Mouse (Mus musculus) midbrain, embryonic 15.5 days (tissue): ENCODE data around the gene Acvr1. TPM values are rescaled to one million over a fixed set of nuclear protein-coding genes. Genes with fewer than 3 reads are reported as not detected.

Source experiments
- ATAC-seq: fragments of 200-750 bp; cut with Nextera tagmentation; replicated peaks from 2 replicates; pipeline ENCODE4 v1.8.0; 2017; ENCODE audit warnings: moderate TSS enrichment
- H3K27ac ChIP-seq: fragments of 300-500 bp; sonication (generic); 2 replicates; pipeline ENCODE4 v1.5.1; 2015; ENCODE audit warnings: mild to moderate bottlenecking, inconsistent platforms
- H3K27me3 ChIP-seq: fragments of 300-500 bp; sonication (generic); replicated peaks from 2 replicates; pipeline ENCODE4 v1.6.1; 2015; ENCODE audit warnings: inconsistent platforms
- H3K36me3 ChIP-seq: fragments of 300-500 bp; sonication (generic); replicated peaks from 2 replicates; pipeline ENCODE4 v1.6.1; 2015; ENCODE audit warnings: inconsistent platforms
- H3K4me1 ChIP-seq: fragments of 300-500 bp; sonication (generic); 2 replicates; pipeline ENCODE4 v1.6.1; 2015; ENCODE audit warnings: inconsistent platforms
- H3K4me2 ChIP-seq: fragments of 300-500 bp; sonication (generic); 2 replicates; pipeline ENCODE4 v1.6.1; 2015; ENCODE audit warnings: inconsistent platforms, mild to moderate bottlenecking, moderate library complexity
- H3K4me3 ChIP-seq: fragments of 300-500 bp; sonication (generic); 2 replicates; pipeline ENCODE4 v1.5.1; 2015; ENCODE audit warnings: mild to moderate bottlenecking, inconsistent platforms
- H3K9ac ChIP-seq: fragments of 300-500 bp; sonication (generic); 2 replicates; pipeline ENCODE4 v1.6.1; 2015; ENCODE audit warnings: mild to moderate bottlenecking, inconsistent platforms
- H3K9me3 ChIP-seq: fragments of 300-500 bp; sonication (generic); 2 replicates; pipeline ENCODE4 v1.6.1; 2016; ENCODE audit warnings: inconsistent platforms
- WGBS: fragments of 180-500 bp; shearing (Covaris S2); methylation state at CpG from one replicate; pipeline ENCODE4 v1.1.7; 2015; ENCODE audit warnings: mixed read lengths; 5-methylcytosine and 5-hydroxymethylcytosine counted together
- polyA plus RNA-seq: library from polyadenylated mRNA; unstranded; fragments of >200 nt; fragmentation: Nextera tagmentation; extraction: Ambion mirVana; gene quantifications from 2 replicates; pipeline ENCODE4 v1.2.1, GENCODE M21; 2015

Acvr1 gene
- polyA plus RNA-seq, 1 experiment from 2014 or later, result 4.2 TPM

DNA sequence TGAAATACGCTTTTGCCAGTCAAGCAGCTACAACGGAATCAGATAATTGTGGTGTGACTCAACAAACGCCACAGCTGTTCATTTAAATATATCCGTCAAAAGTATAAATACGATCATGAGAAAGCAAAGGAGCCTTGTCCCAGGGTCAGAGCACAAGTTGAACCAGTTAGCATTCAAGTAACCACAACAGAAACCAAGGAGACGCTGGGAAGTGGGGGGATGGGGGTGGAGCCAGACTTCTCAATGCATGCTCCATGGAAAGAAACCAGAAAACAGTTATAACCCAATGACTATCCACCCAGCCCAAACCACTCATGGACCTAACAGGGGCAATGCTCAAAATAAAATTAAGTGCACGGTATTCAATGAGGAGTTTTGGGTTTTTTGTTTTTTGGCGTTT lies 56.8 kb downstream of the Acvr1 start:
- H3K27me3 ChIP-seq, result no peaks in the 10 kb centered on the region
- H3K4me2 ChIP-seq, result no peak overlapping the region
- no peaks in the 10 kb centered on the region for H3K4me1 ChIP-seq
- no peaks in the 10 kb centered on the region for H3K36me3 ChIP-seq
- no peak for ATAC-seq
- no peak overlapping the region for H3K27ac ChIP-seq
- H3K4me3 ChIP-seq, result no peak overlapping the region
- no peaks in the 10 kb centered on the region for H3K9me3 ChIP-seq
- WGBS, result 81% methylated on average over 8 of the region's 8 CpGs
- H3K9ac ChIP-seq, result no peak overlapping the region

DNA sequence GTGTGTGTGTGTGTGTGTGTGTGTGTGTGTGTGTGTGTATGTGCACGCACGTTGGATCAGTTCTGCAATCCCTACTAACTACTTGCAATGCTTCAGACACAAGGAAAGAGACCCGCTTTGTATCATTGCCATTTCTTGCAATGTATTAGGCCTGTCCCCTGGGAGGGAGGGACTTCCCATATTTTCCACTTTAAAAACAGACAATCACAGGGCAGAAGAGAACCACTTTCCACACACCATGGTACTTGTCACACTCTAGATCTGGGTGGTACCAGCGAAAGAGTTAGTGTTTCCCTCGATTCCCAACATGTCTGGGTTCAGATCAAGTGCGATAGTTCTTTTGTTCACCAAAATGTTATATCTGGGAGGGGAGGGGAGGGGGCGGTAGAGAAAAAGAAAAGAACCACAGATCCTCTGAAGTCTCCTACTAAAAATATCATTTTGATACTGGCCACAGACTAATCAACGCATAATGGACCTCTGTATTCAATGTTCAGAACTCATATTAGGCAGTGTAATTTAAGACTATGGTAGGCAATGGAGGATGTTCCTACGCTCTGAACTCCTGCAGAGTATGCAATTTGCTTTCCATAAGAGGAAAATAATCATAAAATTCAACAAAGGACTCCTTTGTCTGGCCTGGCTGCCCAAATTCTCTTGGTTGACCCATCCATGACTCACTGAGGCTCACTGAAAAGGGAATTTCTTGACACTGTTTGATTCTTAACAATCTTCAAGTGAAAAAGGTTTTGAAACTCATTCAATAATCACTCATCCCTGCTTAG lies 61.5 kb downstream of the Acvr1 start:
- ATAC-seq, result peak; percentile 45; the same call in 1 of the 2 replicates
- H3K4me3 ChIP-seq, result no peak overlapping the region
- no peaks in the 10 kb centered on the region for H3K9me3 ChIP-seq
- no peaks in the 10 kb centered on the region for H3K4me1 ChIP-seq
- H3K9ac ChIP-seq, result no peak overlapping the region
- 86% methylated on average over 9 of the region's 9 CpGs for WGBS
- no peak overlapping the region for H3K4me2 ChIP-seq
- H3K36me3 ChIP-seq, result no peaks in the 10 kb centered on the region
- H3K27me3 ChIP-seq, result no peaks in the 10 kb centered on the region
- no peak overlapping the region for H3K27ac ChIP-seq

DNA sequence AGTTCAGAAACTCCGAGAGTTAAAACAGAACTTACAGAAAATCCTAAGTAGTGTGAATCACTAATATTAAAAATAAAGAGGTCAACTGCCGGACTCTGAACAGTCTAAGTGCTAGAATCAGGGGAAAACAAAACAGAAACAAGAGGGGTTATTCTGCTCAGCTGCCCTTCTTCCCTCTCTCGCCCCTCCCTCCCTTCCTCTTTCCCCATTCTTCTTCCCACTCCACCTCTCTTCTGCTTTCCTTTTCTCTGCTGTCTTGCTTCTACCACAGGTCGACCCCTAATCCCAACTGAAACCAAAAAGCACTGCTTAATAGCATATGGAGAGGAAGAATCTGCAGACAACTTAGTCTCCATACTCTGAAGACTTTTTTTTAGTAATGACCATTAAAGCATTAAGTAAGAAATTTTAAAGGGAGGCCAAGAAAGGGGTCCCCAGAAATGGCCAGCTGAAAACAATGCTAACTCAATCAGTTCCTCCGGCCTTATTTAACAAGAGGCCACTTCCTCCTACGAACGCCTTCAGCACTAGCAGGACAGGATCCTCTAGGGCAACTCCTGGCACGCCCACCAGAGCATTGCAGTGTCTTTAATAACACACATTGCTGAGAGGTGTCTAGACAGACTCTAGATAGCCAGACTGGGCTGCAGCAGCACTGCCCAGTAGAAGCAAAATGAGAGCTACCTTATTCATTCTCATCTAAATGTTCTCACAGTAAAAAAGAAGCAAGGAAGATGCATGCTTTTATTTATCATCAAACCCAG lies 70.1 kb downstream of the Acvr1 start:
- Histone ChIP-seq H3K4me3 (no peak overlapping the region), H3K9ac (no peak overlapping the region), H3K27ac (no peak overlapping the region), H3K4me1 (no peaks in the 10 kb centered on the region), H3K27me3 (no peaks in the 10 kb centered on the region), H3K9me3 (no peaks in the 10 kb centered on the region), H3K4me2 (no peak overlapping the region), H3K36me3 (no peaks in the 10 kb centered on the region)
- 84% methylated on average over 8 of the region's 8 CpGs for WGBS
- no peak for ATAC-seq

DNA sequence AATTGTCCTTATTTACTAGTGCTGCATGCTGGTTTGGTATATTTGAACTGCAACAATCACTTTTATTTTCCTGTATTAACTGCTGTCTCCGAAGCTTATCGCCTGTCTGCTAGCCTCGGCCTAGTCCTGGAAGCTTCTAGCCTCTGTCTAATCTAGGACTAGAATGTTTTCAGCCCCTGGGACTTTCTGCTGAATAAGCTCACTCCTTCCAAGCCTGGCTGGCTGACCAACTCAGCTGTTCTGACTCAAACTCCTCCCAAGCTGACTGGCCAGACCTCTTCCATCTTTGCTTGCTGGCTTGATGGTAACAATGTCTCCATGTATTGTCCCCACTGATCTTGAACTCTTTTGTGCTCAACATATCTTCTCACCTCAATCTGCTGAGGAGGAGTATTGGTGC lies 71.7 kb downstream of the Acvr1 start:
- Histone ChIP-seq H3K4me1 (no peaks in the 10 kb centered on the region), H3K9me3 (no peaks in the 10 kb centered on the region), H3K9ac (no peak overlapping the region), H3K4me2 (no peak overlapping the region), H3K27me3 (no peaks in the 10 kb centered on the region), H3K27ac (no peak overlapping the region), H3K36me3 (no peaks in the 10 kb centered on the region), H3K4me3 (no peak overlapping the region)
- 91% methylated on average over 3 of the region's 3 CpGs for WGBS
- no peak for ATAC-seq

DNA sequence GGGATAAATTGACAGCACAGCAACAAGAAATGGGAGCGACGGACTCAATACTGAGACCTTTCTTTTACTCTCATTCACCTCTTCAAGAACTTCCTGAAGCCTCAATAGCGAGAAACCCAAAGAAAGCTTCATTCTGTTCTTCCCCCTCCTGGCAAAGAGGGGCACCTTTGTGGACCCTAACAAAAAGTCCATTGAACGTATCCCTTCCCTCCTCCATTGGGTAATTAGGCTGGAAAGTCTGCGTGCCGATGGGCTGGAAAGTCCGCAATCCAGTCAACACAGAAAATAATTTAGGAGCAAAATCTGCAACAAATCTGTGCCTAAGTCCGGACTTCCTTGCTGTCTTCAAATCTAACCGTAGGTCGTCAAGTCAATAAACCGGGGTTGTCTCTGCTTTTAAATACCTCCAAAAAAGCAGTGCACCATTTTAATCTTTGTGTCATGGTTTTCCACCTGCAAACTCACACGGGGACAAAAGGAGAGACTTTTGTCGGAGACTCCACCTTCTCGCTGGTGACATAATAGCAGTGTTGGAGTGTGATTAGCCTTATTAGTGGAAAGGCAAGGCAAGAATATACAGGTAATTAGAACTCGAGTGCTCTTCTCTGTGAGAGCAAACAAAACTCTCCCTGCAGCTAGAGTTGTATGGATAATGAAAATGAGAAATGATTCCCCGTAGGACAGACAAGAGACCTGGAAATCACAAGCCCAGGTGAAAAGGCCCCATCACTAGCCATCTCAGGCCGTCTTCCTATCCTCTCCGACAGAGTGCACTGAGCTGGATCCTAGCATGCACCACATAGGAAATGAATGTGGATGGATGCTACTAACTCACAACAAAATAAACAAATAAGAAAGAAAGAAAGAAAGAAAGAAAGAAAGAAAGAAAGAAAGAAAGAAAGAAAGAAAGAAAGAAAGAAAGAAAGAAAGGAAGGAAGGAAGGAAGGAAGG lies 73.0 kb downstream of the Acvr1 start:
- WGBS, result 64% methylated on average over 18 of the region's 18 CpGs
- no peak overlapping the region for H3K27ac ChIP-seq
- no peak overlapping the region for H3K4me2 ChIP-seq
- H3K36me3 ChIP-seq, result no peaks in the 10 kb centered on the region
- H3K4me3 ChIP-seq, result no peak overlapping the region
- H3K9me3 ChIP-seq, result no peaks in the 10 kb centered on the region
- no peaks in the 10 kb centered on the region for H3K4me1 ChIP-seq
- no peak overlapping the region for H3K9ac ChIP-seq
- no peaks in the 10 kb centered on the region for H3K27me3 ChIP-seq
- ATAC-seq, result no peak

DNA sequence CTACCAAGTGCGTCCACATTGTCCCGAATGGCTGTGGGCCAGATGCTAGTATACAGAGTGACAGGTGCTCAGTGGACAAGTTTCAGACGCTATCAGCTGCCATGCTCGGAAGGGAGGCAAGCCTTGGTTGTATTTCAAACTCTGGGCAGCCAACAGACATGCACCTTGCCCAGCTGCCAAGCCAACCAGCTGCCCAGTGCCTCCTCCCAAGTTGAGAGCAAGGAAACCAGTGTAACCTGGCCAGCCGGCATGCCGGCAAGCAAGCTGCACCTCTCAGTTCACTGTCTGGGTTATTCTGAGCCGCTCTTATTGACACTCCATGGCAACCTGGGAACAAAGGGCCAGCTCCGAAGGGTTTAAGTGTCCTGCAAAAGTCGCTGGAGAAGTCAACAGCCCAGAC lies 77.7 kb downstream of the Acvr1 start:
- no peak overlapping the region for H3K9ac ChIP-seq
- H3K36me3 ChIP-seq, result no peaks in the 10 kb centered on the region
- H3K27ac ChIP-seq, result no peak overlapping the region
- H3K4me3 ChIP-seq, result no peak overlapping the region
- no peaks in the 10 kb centered on the region for H3K27me3 ChIP-seq
- H3K9me3 ChIP-seq, result no peaks in the 10 kb centered on the region
- 83% methylated on average over 9 of the region's 9 CpGs for WGBS
- no peak for ATAC-seq
- H3K4me2 ChIP-seq, result no peak overlapping the region
- H3K4me1 ChIP-seq, result peaks cover 14% of the 10 kb centered on the region

DNA sequence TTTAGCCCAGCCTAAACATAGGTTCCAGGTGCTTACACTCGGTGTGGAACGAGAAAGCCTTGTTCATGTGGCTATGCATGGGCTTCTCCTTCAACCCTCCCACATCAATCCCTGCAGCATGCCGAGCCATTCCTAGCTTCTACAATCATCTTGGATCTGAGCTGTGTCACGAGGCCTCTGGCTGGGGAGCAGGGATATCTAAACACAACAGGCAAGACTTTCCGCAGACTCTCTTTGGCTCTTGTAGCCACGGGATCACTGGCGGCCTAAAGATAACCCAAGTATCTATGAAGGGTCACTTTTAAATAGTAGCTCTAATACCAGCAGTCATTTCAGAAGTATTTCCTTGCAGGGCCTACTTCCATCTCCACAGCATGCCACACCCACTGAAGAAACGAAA lies 78.6 kb downstream of the Acvr1 start:
- Histone ChIP-seq H3K36me3 (no peaks in the 10 kb centered on the region), H3K27ac (no peak overlapping the region), H3K4me1 (peaks cover 15% of the 10 kb centered on the region), H3K27me3 (no peaks in the 10 kb centered on the region), H3K9me3 (no peaks in the 10 kb centered on the region), H3K4me2 (no peak overlapping the region), H3K4me3 (no peak overlapping the region), H3K9ac (no peak overlapping the region)
- 95% methylated on average over 8 of the region's 8 CpGs for WGBS
- ATAC-seq, result no peak

DNA sequence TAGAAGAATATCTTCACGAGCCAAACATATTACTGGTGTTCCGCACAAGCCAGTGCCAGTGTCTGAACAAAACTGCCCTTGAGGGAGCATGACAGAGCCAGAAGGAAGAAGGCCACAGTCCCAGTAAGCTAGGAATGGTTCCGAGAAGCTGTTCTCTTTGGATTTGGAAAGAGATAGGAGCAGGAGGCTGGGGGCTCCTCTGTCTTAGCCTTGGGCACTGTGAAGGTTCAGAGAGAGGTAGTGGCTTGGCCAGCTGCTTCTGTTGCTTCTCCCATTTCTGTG lies 79.7 kb downstream of the Acvr1 start:
- Histone ChIP-seq H3K9ac (no peak overlapping the region), H3K4me3 (no peak overlapping the region), H3K9me3 (no peaks in the 10 kb centered on the region), H3K4me1 (peaks cover 15% of the 10 kb centered on the region), H3K4me2 (no peak overlapping the region), H3K36me3 (no peaks in the 10 kb centered on the region), H3K27ac (no peak overlapping the region), H3K27me3 (no peaks in the 10 kb centered on the region)
- 62% methylated on average over 3 of the region's 3 CpGs for WGBS
- no peak for ATAC-seq

DNA sequence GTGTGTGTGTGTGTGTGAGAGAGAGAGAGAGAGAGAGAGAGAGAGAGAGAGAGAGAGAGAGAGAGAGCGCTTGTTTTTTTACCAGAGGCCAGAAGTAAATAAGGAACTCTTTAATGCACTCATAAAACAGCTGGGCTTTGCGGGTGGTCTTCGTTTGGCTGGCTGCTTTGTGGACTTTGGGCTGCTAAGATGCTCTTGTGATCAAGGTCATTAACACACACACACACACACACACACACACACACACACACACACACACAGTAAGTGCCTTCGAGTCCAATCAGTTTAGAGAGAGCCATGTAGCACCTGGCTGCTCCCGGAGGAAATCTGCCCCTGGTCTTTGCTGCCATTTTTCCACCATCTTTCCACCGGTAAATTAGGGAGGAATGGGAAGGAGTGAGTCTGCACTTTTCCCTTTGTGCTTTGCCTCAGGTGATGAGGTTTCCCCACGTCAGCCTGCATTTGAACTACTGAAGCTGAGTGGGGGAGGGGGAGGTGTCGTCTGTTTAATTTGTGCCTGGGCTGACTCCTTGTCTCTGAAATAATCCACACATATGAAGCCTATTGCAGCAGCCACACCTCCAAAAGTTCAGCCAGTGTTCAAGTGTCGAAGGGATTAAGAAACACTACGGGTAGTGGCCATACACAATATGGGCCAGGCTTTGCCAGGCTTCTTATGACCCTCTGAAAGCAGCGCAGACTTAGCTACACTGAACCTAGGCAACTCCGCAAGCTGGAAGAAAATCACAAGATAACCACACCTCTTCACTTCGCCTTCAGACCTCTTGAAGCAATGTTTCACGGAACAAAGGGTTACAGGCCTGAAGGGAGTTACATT lies 80.3 kb downstream of the Acvr1 start:
- Histone ChIP-seq H3K9ac (no peak overlapping the region), H3K4me1 (peaks cover 15% of the 10 kb centered on the region), H3K27me3 (no peaks in the 10 kb centered on the region), H3K4me3 (no peak overlapping the region), H3K27ac (no peak overlapping the region), H3K36me3 (no peaks in the 10 kb centered on the region), H3K4me2 (no peak overlapping the region), H3K9me3 (no peaks in the 10 kb centered on the region)
- ATAC-seq, result 0 out of 2 replicates have a peak, but pooled peaks have one; percentile 19
- 51% methylated on average over 14 of the region's 14 CpGs for WGBS

DNA sequence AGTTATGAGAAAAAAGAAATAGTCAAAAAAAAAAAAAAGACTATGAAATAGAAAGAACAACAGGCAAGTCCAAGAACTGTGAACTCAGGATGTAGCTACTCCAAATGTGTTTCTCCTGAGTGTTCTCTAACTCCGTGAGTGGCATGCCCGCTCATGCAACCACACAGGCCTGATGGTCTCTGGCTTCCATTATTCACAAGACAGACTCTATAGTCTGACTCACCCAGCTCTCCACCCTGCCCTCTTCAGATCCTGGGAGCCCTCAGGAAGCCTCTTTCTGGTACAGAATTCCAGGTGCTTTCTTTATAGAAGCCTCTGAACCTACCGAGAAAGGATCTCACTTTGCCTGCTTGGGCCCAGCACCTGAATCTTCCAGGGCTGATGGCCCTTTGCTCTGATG lies 81.3 kb downstream of the Acvr1 start:
- no peak overlapping the region for H3K27ac ChIP-seq
- no peak overlapping the region for H3K4me2 ChIP-seq
- no peak overlapping the region for H3K4me3 ChIP-seq
- no peaks in the 10 kb centered on the region for H3K9me3 ChIP-seq
- H3K36me3 ChIP-seq, result no peaks in the 10 kb centered on the region
- no peaks in the 10 kb centered on the region for H3K27me3 ChIP-seq
- peaks cover 15% of the 10 kb centered on the region for H3K4me1 ChIP-seq
- 91% methylated on average over 3 of the region's 3 CpGs for WGBS
- H3K9ac ChIP-seq, result no peak overlapping the region
- ATAC-seq, result no peak

DNA sequence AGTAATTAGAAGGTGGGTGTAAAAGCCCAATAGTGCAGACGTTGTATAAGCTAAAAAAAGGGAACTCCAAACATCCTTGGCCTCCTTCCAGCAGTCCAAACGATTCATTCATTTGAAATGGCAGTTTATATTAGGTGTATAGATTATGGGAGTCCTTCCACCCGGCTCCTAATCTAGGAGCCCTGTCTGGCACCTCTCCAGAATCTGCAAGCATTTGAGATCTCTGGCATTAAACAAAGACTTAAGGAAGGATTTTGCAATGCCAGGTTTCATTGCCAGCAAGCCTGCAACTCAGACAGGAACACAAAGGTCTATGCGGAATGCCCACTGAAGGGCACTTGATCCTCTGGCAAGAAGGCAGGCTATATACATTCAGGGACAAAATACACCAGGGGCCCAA lies 81.8 kb downstream of the Acvr1 start:
- Histone ChIP-seq H3K4me1 (peaks cover 15% of the 10 kb centered on the region), H3K27me3 (no peaks in the 10 kb centered on the region), H3K9me3 (no peaks in the 10 kb centered on the region), H3K9ac (no peak overlapping the region), H3K36me3 (no peaks in the 10 kb centered on the region), H3K27ac (no peak overlapping the region), H3K4me2 (no peak overlapping the region), H3K4me3 (no peak overlapping the region)
- WGBS, result 53% methylated on average over 4 of the region's 4 CpGs
- no peak for ATAC-seq
